Mouse (Mus musculus) testis, adult 2 months (tissue): ENCODE data around the gene Picalm. TPM values are rescaled to one million over a fixed set of nuclear protein-coding genes. Genes with fewer than 3 reads are reported as not detected.
"Not testable (repeated sequence)": the region's sequence is repeated elsewhere in the genome, so short reads cannot be mapped to it uniquely, and the experiment has no call there.

Experiments used
- H3K27ac ChIP-seq: fragments of 200-500 bp; 2 replicates; pipeline ENCODE4 v1.5.1; 2012; ENCODE audit warnings: low read depth, low read length; ENCODE audit not compliant: control insufficient read depth, insufficient read depth
- H3K27me3 ChIP-seq: fragments of 200-500 bp; 2 replicates; pipeline ENCODE4 v1.6.1; 2012; ENCODE audit warnings: mild to moderate bottlenecking, low read length, moderate library complexity; ENCODE audit not compliant: control insufficient read depth, insufficient read depth
- H3K36me3 ChIP-seq: fragments of 200-500 bp; 2 replicates; pipeline ENCODE4 v1.6.1; 2012; ENCODE audit warnings: mild to moderate bottlenecking, low read length; ENCODE audit not compliant: control insufficient read depth, insufficient read depth
- H3K4me1 ChIP-seq: fragments of 200-500 bp; 2 replicates; pipeline ENCODE4 v1.6.1; 2012; ENCODE audit warnings: low read length; ENCODE audit not compliant: control insufficient read depth, insufficient read depth
- H3K4me3 ChIP-seq: fragments of 200-500 bp; 2 replicates; pipeline ENCODE4 v1.5.1; 2012; ENCODE audit warnings: low read depth, mild to moderate bottlenecking, low read length, moderate library complexity, mixed read lengths; ENCODE audit not compliant: control insufficient read depth
- CTCF ChIP-seq: fragments of 200-500 bp; IDR thresholded peaks from 2 replicates; pipeline ENCODE4 v1.5.1; 2012; ENCODE audit warnings: low read depth, mild to moderate bottlenecking, inconsistent platforms, low read length, moderate library complexity; ENCODE audit not compliant: control insufficient read depth, insufficient read depth, insufficient replicate concordance
- POLR2A ChIP-seq: fragments of 200-500 bp; IDR thresholded peaks from 2 replicates; pipeline ENCODE4 v1.6.1; 2012; ENCODE audit warnings: low read depth, mild to moderate bottlenecking, inconsistent platforms, low read length, moderate library complexity; ENCODE audit not compliant: control insufficient read depth
- polyA plus RNA-seq: library from polyadenylated mRNA; depleted of rRNA; stranded (reverse); fragments of >200 nt; gene quantifications from 2 replicates; pipeline ENCODE4 v1.2.3, GENCODE M21; 2012

The Picalm gene
- polyA plus RNA-seq, 1 experiment, result 84.5 TPM

DNA sequence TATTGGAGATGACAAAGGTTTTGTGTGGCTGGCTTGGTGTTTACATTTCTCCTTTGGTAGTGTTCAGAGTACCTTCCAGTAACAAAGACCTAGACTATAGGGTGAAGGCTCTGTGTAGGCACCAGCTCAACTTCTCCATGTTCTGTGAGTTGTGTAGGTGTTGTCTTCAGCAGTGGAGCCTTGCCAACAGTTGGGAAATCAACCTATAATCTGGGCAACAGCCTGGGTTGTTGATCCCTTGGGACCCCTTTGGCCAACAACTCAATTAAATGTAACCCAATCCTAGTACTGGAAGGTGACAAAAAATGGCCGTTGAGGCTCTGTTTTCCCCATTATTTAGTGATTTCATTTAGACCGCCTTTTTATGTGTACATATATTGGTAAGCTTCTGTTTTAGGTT is 80.1 kb downstream of the Picalm start:
- no peak overlapping the region for H3K4me3 ChIP-seq
- no peaks in the 10 kb centered on the region for H3K4me1 ChIP-seq
- H3K36me3 ChIP-seq, result no peaks in the 10 kb centered on the region
- TF ChIP-seq CTCF (no peak), POLR2A (no peak)
- H3K27ac ChIP-seq, result no peak overlapping the region
- no peaks in the 10 kb centered on the region for H3K27me3 ChIP-seq

DNA sequence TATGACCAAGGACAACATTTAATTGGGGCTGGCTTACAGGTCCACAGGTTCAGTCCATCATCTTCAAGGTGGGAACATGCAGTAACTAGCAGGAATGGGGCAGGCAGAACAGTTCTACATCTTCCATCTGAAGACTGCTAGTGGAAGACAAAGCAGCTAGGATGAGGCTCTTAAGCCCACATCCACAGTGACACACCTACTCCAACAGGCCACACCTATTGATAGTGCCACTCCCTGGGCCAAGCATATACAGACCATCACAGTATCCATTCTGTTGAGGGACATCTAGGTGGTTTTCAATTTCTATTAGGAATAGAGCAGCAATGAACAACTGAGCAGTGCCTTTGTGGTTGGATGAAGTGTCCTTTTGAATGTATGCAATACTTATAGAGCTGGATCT is 80.9 kb downstream of the Picalm start:
- no peaks in the 10 kb centered on the region for H3K27me3 ChIP-seq
- H3K27ac ChIP-seq, result no peak overlapping the region
- H3K4me1 ChIP-seq, result no peaks in the 10 kb centered on the region
- no peak overlapping the region for H3K4me3 ChIP-seq
- TF ChIP-seq POLR2A (no peak), CTCF (no peak)
- no peaks in the 10 kb centered on the region for H3K36me3 ChIP-seq

DNA sequence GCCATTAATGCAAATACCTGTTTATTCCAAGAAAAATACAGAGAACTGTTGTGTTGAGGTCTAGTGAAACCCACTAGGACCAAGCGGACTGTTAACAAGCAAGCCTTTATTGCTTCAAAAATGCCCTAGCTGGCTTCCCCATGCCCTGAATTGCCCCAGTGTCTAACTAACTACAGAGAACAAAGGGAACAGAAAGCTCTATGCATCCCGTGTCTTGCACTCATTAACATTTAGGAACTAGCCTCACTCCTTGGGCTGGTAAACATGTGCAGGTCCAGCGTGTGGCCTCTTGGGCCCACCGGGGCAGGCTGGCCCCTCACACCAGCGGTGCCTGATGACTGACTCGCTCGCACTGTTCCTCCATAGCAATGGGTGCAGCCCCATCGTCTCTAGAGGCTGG is 86.5 kb downstream of the Picalm start:
- Histone ChIP-seq H3K4me3 (no peak overlapping the region), H3K27ac (no peak overlapping the region), H3K36me3 (no peaks in the 10 kb centered on the region), H3K27me3 (no peaks in the 10 kb centered on the region), H3K4me1 (no peaks in the 10 kb centered on the region)
- TF ChIP-seq POLR2A (no peak), CTCF (no peak)

DNA sequence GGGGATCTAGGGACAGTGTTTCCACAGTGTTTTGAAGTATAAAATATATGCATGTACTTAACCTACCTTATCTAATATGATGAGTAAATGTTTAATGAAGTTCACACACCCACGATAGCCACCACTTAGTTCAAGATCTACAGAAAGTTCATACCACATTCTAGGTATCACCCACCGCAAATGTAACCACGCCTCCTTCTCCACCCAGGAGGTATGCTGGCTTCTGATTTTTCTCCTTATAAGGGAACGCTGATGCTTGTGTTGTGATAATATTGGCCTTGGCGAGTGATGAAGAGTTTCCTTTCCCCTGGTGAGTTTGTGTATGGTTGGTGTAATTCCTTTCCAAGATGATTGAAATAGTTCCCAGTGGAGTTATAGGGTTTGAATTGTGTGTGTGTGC is 88.1 kb downstream of the Picalm start:
- no peak overlapping the region for H3K27ac ChIP-seq
- no peaks in the 10 kb centered on the region for H3K4me1 ChIP-seq
- TF ChIP-seq CTCF, result no peak
- TF ChIP-seq POLR2A, result no peak
- no peak overlapping the region for H3K4me3 ChIP-seq
- no peaks in the 10 kb centered on the region for H3K36me3 ChIP-seq
- H3K27me3 ChIP-seq, result no peaks in the 10 kb centered on the region

DNA sequence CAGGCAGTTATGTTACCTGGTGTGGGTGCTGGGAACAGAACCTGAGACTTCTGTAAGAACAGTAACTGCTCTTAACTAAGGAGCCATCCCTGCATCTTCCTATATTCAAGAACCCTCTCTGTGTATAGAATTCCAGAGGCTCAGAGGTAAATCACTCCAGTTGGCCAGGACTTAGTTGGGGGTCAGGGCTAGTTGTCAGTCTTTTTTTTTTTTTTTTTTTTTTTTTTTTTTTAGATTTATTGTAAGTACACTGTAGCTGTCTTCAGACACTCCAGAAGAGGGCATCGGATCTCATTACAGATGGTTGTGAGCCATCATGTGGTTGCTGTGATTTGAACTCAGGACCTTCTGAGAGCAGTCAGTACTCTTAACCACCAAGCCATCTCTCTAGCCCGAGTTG is 91.5 kb downstream of the Picalm start:
- no peaks in the 10 kb centered on the region for H3K36me3 ChIP-seq
- no peak overlapping the region for H3K4me3 ChIP-seq
- no peaks in the 10 kb centered on the region for H3K4me1 ChIP-seq
- H3K27me3 ChIP-seq, result no peaks in the 10 kb centered on the region
- no peak for TF ChIP-seq CTCF
- TF ChIP-seq POLR2A, result no peak
- no peak overlapping the region for H3K27ac ChIP-seq

DNA sequence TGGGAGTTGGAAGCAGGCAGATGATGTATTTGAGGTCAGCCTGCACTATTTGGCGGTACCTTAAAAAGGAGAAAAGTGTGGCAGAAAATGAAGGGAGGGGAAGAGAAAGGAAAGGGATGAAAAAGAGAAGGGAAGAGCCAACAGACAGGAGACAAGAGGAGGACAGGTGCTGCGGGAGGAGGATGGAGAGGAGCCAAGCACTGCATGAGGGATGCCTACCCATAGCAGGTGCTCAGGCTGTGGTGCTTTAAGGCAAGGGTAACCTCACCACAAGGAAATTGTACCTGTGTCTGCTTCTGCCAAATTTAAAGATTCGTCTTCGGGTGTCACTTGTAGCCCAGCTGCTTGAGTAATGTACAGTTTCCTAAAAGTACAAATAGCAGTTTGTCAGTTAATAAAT is 98.1 kb downstream of the Picalm start:
- no peak overlapping the region for H3K4me3 ChIP-seq
- no peak overlapping the region for H3K27ac ChIP-seq
- no peaks in the 10 kb centered on the region for H3K36me3 ChIP-seq
- no peaks in the 10 kb centered on the region for H3K27me3 ChIP-seq
- TF ChIP-seq CTCF, result no peak
- no peak for TF ChIP-seq POLR2A
- no peaks in the 10 kb centered on the region for H3K4me1 ChIP-seq

DNA sequence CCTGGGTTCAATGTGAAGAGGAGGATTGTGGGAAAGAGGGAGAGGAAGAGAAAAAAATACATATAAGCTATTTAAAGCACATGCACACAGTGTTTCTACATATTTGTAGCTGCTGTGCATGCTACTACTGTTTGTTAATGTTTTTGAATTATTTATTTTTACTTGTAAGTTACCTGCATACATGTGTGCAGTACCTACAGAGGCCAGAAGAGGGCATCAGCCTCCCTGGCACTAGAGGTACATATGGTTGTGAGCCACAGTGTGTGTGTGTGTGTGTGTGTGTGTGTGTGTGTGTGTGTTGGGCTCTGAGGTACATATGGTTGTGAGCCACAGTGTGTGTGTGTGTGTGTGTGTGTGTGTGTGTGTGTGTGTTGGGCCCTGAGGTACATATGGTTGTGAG is 98.9 kb downstream of the Picalm start:
- peak; percentile 38; the same call in 1 of the 2 replicates for TF ChIP-seq CTCF
- H3K27ac ChIP-seq, H3K4me3 ChIP-seq, H3K4me1 ChIP-seq, H3K36me3 ChIP-seq, H3K27me3 ChIP-seq: not testable (repeated sequence)

DNA sequence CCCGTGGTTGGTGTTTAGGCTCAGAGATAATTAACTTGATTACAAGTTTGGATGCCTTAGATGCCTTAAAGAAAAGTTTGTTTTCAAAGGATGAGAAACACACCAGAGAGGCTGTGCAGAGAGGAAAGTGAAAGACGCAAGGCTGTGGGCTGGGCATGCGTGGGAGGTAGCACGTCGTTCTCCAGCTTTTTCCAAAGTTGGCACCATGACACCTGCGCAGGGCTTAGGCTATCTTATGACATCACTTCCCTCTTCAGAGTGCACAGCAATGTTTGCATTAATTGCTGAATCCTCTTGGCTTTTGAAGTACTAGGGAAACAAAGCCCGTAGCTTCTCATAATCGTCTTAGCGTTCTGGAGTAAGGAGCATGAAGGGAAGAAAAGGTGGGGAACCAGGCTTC is 101.4 kb downstream of the Picalm start:
- no peak overlapping the region for H3K27ac ChIP-seq
- H3K36me3 ChIP-seq, result no peaks in the 10 kb centered on the region
- TF ChIP-seq CTCF (no peak), POLR2A (no peak)
- no peak overlapping the region for H3K4me3 ChIP-seq
- no peaks in the 10 kb centered on the region for H3K27me3 ChIP-seq
- H3K4me1 ChIP-seq, result no peaks in the 10 kb centered on the region

DNA sequence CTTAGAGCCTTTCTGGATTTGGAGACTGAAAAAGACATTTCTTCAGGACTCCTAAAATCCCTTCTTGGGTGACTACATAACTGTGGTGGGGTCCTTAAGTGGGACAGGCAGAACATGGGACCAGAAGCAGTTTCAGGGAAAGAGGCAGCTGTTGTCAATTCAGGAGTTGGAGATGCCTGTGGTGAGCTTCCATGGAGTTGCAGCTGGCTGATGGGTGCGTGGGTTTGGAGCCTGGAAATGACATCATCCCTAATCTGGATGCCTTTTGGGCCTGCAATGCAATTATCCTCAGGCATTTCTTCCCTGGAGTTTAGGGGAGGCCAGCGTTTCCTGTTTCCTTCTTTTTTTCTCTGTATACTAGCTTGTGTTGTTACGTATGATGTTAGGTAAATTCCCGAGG is 103.9 kb downstream of the Picalm start:
- Histone ChIP-seq H3K27ac (no peak overlapping the region), H3K36me3 (no peaks in the 10 kb centered on the region), H3K4me1 (no peaks in the 10 kb centered on the region), H3K4me3 (no peak overlapping the region), H3K27me3 (no peaks in the 10 kb centered on the region)
- TF ChIP-seq CTCF (no peak), POLR2A (no peak)
